Mouse (Mus musculus) stomach, postnatal 0 days (tissue): ENCODE data around the gene Fahd1.

Source experiments
- CTCF ChIP-seq: IDR thresholded peaks from 2 replicates; pipeline ENCODE4 v1.5.1; 2016; ENCODE audit warnings: antibody characterized with exemption, low read depth, mild to moderate bottlenecking, moderate library complexity
- EP300 ChIP-seq: optimal IDR thresholded peaks from 2 replicates; pipeline ENCODE3; 2016; ENCODE audit warnings: antibody characterized with exemption

GRCm38 (mm10) chr17:24840341-24840740 is 9.8 kb downstream of the Fahd1 start:
- no peak for TF ChIP-seq CTCF
- TF ChIP-seq EP300 = no peak
